Mouse (Mus musculus) embryonic facial prominence, embryonic 10.5 days (tissue): ENCODE measurements around the gene Araf. TPM values are rescaled to one million over a fixed set of nuclear protein-coding genes. Genes with fewer than 3 reads are reported as not detected.
"Not testable (repeated sequence)": the region's sequence is repeated elsewhere in the genome, so short reads cannot be mapped to it uniquely, and the experiment has no call there.

Experiments used
- DNase-seq: peaks from one replicate; pipeline ENCODE4 v3.0.0-alpha.2; 2017; ENCODE audit warnings: low spot score
- H3K27ac ChIP-seq: fragments of 300-500 bp; sonication (generic); replicated peaks from 2 replicates; pipeline ENCODE4 v1.5.1; 2016; ENCODE audit warnings: mild to moderate bottlenecking
- H3K27me3 ChIP-seq: fragments of 300-500 bp; sonication (generic); replicated peaks from 2 replicates; pipeline ENCODE4 v1.6.1; 2016; ENCODE audit warnings: low read depth, mild to moderate bottlenecking; ENCODE audit not compliant: poor library complexity, severe bottlenecking
- H3K36me3 ChIP-seq: fragments of 300-500 bp; sonication (generic); replicated peaks from 2 replicates; pipeline ENCODE4 v1.6.1; 2016; ENCODE audit warnings: mild to moderate bottlenecking, moderate library complexity
- H3K4me1 ChIP-seq: fragments of 300-500 bp; sonication (generic); 2 replicates; pipeline ENCODE4 v1.6.1; 2016
- H3K4me3 ChIP-seq: fragments of 300-500 bp; sonication (generic); 2 replicates; pipeline ENCODE4 v1.5.1; 2016; ENCODE audit warnings: mild to moderate bottlenecking, moderate library complexity
- H3K9me3 ChIP-seq: fragments of 300-500 bp; sonication (generic); 2 replicates; pipeline ENCODE4 v1.6.1; 2016; ENCODE audit warnings: mild to moderate bottlenecking
- WGBS: fragments of 180-500 bp; shearing (Covaris S2); methylation state at CpG from one replicate; pipeline ENCODE4 v1.1.7; 2016; 5-methylcytosine and 5-hydroxymethylcytosine counted together
- polyA plus RNA-seq: library from polyadenylated mRNA; unstranded; fragments of >200 nt; fragmentation: Nextera tagmentation; extraction: Ambion mirVana; gene quantifications from 2 replicates; pipeline ENCODE4 v1.2.1, GENCODE M21; 2016

The Araf gene
- polyA plus RNA-seq, 1 experiment from 2014 or later, result 95.1 TPM

- no peak overlapping the region for H3K4me3 ChIP-seq
- H3K27me3 ChIP-seq, result no peaks in the 10 kb centered on the region
- no peaks in the 10 kb centered on the region for H3K9me3 ChIP-seq
- H3K36me3 ChIP-seq, result 0 out of 2 replicates have a peak, but pooled peaks cover 3% of the 10 kb centered on the region
- H3K27ac ChIP-seq, result no peak overlapping the region
- WGBS, result 86% methylated on average over 2 of the region's 2 CpGs
- no peak for DNase-seq
- no peaks in the 10 kb centered on the region for H3K4me1 ChIP-seq
Measured at GRCm38 (mm10) chrX:20801456-20801855, 3.8 kb downstream of the Araf start.

DNA sequence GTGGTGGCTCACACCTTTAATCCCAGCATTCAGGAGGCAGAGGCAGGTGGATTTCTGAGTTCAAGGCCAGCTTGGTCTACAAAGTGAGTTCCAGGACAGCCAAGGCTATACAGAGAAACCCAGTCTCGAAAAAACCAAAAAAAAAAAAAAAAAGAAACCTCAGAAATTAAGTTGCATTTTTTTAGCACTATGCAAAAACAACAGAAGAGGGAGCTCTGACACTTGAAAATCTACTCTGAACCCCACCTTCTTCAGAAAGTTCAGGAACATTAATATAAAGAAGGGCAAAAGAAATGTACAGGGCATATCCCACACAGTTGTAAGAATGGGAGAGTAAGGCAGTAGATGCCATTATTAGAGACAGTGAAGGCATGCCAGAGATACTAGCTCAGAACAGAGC, 6.7 kb downstream of the Araf start:
- not testable (repeated sequence) for H3K4me3 ChIP-seq, H3K4me1 ChIP-seq

GRCm38 (mm10) chrX:20806295-20806694, 8.7 kb downstream of the Araf start:
- Histone ChIP-seq H3K9me3 (no peaks in the 10 kb centered on the region), H3K36me3 (no peaks in the 10 kb centered on the region; the same call in 1 of the 2 replicates), H3K27ac (no peak overlapping the region), H3K4me3 (no peak overlapping the region), H3K27me3 (no peaks in the 10 kb centered on the region), H3K4me1 (no peaks in the 10 kb centered on the region)
- 45% methylated on average over 1 of the region's 1 CpGs for WGBS
- no peak for DNase-seq

More for the DNA sequence above, 6.7 kb downstream of the Araf start:
- DNase-seq, H3K27me3 ChIP-seq, H3K27ac ChIP-seq, H3K36me3 ChIP-seq, H3K9me3 ChIP-seq: not testable (repeated sequence)
- 48% methylated on average over 1 of the region's 1 CpGs for WGBS

- Histone ChIP-seq H3K36me3 (peaks cover 3% of the 10 kb centered on the region; the same call in 1 of the 2 replicates), H3K27me3 (no peaks in the 10 kb centered on the region), H3K4me1 (peaks cover 7% of the 10 kb centered on the region), H3K4me3 (no peak overlapping the region), H3K27ac (no peak overlapping the region), H3K9me3 (no peaks in the 10 kb centered on the region)
- no peak for DNase-seq
- WGBS, result 82% methylated on average over 6 of the region's 6 CpGs
Measured at GRCm38 (mm10) chrX:20816974-20817373, 19.4 kb downstream of the Araf start.

GRCm38 (mm10) chrX:20819204-20819628, 21.6 kb downstream of the Araf start:
- Histone ChIP-seq H3K36me3 (peaks cover 3% of the 10 kb centered on the region; the same call in 1 of the 2 replicates), H3K4me3 (peak overlapping the region; percentile 42), H3K27ac (peak overlapping the region; percentile 63), H3K9me3 (no peaks in the 10 kb centered on the region), H3K4me1 (peaks cover 7% of the 10 kb centered on the region), H3K27me3 (no peaks in the 10 kb centered on the region)
- 29% methylated on average over 19 of the region's 19 CpGs for WGBS
- DNase-seq, result peak; percentile 84

GRCm38 (mm10) chrX:20819708-20820426, 22.3 kb downstream of the Araf start:
- Histone ChIP-seq H3K9me3 (no peaks in the 10 kb centered on the region), H3K4me1 (peaks cover 7% of the 10 kb centered on the region), H3K4me3 (peak overlapping the region; percentile 42), H3K27me3 (no peaks in the 10 kb centered on the region), H3K27ac (peak overlapping the region; percentile 63), H3K36me3 (peaks cover 3% of the 10 kb centered on the region; the same call in 1 of the 2 replicates)
- DNase-seq, result peak; percentile 47
- 49% methylated on average over 8 of the region's 8 CpGs for WGBS

DNA sequence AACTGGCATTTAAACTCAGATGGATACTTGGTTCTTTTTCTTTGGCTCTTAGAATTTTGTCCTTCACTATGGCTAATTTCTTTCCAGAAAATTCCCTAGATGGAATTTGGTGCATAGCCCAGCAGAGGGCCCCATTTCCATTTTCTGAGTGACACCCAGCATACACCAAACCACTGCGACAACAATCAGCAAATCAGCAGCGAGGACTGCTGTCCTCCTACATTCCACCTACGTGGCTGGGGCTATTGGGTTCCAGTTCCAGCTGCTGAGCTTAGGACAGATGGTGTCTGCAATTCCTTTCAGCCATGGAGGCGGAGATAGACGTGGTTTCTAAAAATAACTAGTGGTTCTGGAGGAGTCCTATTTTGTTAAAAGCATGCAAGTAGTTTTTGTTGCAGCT, 31.3 kb downstream of the Araf start:
- H3K36me3 ChIP-seq, result no peaks in the 10 kb centered on the region

DNA sequence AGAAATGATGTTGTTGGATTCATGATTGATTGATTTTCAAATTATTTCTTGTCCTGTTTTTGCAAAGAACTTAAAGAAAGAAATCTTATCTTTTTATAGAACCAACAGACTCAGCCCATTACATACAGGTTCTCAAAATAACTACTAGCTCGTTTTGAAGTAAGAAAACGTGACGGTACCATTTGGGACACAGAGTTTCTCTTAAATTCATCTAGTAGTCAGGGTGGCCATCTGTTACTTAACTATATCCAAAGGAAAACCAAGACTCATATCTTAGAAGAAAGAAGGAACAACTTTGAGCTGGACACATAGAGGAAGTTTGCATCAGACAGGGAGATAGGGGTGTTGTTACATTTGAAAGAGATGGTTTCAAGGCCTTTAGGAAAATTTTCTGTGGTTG, 49.6 kb downstream of the Araf start:
- Histone ChIP-seq H3K4me3 (no peak overlapping the region), H3K27me3 (no peaks in the 10 kb centered on the region), H3K36me3 (peaks cover 22% of the 10 kb centered on the region), H3K27ac (no peak overlapping the region), H3K9me3 (0 out of 2 replicates have a peak, but pooled peaks cover 3% of the 10 kb centered on the region), H3K4me1 (peaks cover 8% of the 10 kb centered on the region; the same call in 1 of the 2 replicates)
- no peak for DNase-seq
- WGBS, result 90% methylated on average over 3 of the region's 3 CpGs

More for the DNA sequence above, 31.3 kb downstream of the Araf start:
- H3K27ac ChIP-seq, result no peak overlapping the region
- H3K4me3 ChIP-seq, result no peak overlapping the region
- H3K27me3 ChIP-seq, result no peaks in the 10 kb centered on the region
- 33% methylated on average over 5 of the region's 5 CpGs for WGBS
- no peaks in the 10 kb centered on the region for H3K9me3 ChIP-seq
- peak; percentile 53 for DNase-seq
- no peaks in the 10 kb centered on the region for H3K4me1 ChIP-seq

GRCm38 (mm10) chrX:20847816-20848215, 50.2 kb downstream of the Araf start:
- no peak for DNase-seq
- peaks cover 22% of the 10 kb centered on the region for H3K36me3 ChIP-seq
- peak overlapping the region; percentile 63 for H3K27ac ChIP-seq
- no peaks in the 10 kb centered on the region for H3K27me3 ChIP-seq
- 24% methylated on average over 2 of the region's 2 CpGs for WGBS
- 0 out of 2 replicates have a peak, but pooled peaks cover 3% of the 10 kb centered on the region for H3K9me3 ChIP-seq
- H3K4me3 ChIP-seq, result peak overlapping the region; percentile 66
- H3K4me1 ChIP-seq, result peaks cover 8% of the 10 kb centered on the region; the same call in 1 of the 2 replicates

DNA sequence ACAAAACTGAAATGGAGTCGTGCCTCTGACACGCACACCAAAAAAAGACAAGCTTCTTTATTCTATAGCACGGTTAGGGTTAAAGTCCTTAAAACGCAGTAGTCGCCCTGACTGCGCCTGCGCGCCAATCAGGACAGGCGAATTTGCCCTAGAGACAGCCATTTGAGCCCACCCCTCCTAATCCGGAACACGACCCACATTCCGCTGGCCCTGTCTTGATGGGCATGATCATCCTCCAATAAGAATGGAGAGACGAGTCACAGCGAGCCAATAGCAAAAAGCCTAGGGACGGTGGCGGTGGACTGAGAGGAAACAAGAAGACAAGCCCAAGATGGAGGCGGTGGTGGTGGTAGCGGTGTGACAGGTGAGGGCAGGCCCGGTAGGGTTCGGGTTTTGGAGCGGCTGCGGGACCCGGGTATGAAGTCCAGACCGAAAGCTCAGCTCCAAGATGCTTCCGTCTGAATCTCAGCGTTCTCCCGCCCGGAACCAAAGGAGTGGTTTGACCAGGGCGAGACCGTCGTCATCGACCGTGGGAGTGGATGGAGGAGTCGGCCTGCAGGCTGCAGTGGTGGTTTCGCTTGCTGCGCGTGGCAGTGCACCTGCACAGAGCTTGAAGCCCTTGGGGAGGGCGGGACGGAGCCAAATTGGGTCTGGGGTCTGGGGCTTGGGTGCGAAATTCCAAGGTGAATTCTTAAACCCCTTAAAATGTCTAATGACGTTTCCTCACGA, 50.8 kb downstream of the Araf start:
- Histone ChIP-seq H3K36me3 (peaks cover 28% of the 10 kb centered on the region), H3K27ac (peak overlapping the region; percentile 81), H3K4me3 (peak overlapping the region; percentile 66), H3K9me3 (0 out of 2 replicates have a peak, but pooled peaks cover 3% of the 10 kb centered on the region), H3K4me1 (peaks cover 8% of the 10 kb centered on the region; the same call in 1 of the 2 replicates), H3K27me3 (no peaks in the 10 kb centered on the region)
- WGBS, result 15% methylated on average over 42 of the region's 42 CpGs
- peak; percentile 90 for DNase-seq

DNA sequence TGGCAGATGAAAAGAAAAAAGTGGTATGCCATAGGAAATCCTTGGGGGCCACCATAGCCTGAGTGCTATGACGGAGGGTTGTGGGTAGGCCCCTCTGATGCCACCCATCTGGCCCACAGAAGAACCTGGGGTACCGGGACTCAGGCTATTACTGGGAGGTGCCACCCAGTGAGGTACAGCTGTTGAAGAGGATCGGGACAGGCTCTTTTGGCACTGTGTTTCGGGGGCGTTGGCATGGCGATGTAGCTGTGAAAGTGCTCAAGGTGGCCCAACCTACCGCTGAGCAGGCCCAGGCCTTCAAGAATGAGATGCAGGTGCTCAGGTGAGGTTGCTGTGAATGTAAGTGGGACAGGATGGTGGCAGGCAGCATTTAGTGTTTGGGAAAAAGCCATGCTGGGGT, 56.2 kb downstream of the Araf start:
- H3K4me3 ChIP-seq, result no peak overlapping the region
- H3K27ac ChIP-seq, result no peak overlapping the region
- DNase-seq, result no peak
- H3K36me3 ChIP-seq, result peaks cover 73% of the 10 kb centered on the region
- 94% methylated on average over 7 of the region's 7 CpGs for WGBS
- H3K27me3 ChIP-seq, result no peaks in the 10 kb centered on the region
- H3K9me3 ChIP-seq, result 0 out of 2 replicates have a peak, but pooled peaks cover 3% of the 10 kb centered on the region
- peaks cover 8% of the 10 kb centered on the region; the same call in 1 of the 2 replicates for H3K4me1 ChIP-seq

DNA sequence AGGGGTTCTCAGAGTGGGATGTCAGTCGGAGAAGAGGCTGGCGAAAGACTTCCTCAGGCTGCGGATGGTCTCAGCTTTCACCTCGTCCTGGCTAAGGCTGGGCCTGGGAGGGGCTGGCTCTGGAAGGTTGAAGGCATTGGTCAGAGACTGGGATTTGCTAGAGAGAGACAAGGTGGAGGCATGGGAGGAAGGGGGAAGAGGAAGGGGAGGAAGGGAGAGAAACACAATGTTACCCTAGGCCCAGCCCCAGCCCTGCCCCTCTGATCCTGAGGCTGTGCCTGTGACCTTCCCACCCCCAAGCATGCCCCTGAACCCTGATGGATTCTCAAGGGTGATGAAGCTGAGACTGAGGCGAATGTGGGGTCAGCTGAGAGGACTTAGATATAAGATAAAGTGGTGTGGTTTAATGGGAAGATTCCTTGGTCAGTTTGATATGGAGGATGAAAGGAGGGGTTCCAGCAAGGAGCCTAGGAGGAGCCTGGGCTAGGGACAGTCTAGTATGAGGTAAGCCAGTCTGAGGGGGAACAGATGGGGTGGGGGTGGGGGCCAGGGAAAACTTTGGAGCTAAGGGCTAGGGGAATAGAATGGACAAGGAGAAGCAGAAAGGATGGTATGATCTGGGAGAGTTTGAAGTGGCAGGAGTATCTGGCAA, 64.0 kb downstream of the Araf start:
- Histone ChIP-seq H3K4me3 (no peak overlapping the region), H3K36me3 (peaks cover 26% of the 10 kb centered on the region), H3K9me3 (peaks cover 7% of the 10 kb centered on the region; the same call in 1 of the 2 replicates), H3K27ac (no peak overlapping the region), H3K4me1 (peaks cover 20% of the 10 kb centered on the region), H3K27me3 (no peaks in the 10 kb centered on the region)
- DNase-seq, result peak; percentile 9
- WGBS, result 38% methylated on average over 5 of the region's 5 CpGs
